Mouse (Mus musculus) neural tube, embryonic 13.5 days (tissue): ENCODE measurements around the gene Pitpnm1. TPM values are rescaled to one million over a fixed set of nuclear protein-coding genes. Genes with fewer than 3 reads are reported as not detected.

ENCODE experiments used
- ATAC-seq: fragments of 200-750 bp; cut with Nextera tagmentation; 2 replicates; pipeline ENCODE4 v1.8.0; 2017; ENCODE audit warnings: low read depth, mild to moderate bottlenecking, moderate TSS enrichment, moderate library complexity
- H3K27ac ChIP-seq: fragments of 300-500 bp; sonication (generic); replicated peaks from 2 replicates; pipeline ENCODE4 v1.5.1; 2015; ENCODE audit warnings: moderate library complexity, mild to moderate bottlenecking, inconsistent platforms
- H3K27me3 ChIP-seq: fragments of 300-500 bp; sonication (generic); 2 replicates; pipeline ENCODE4 v1.6.1; 2015; ENCODE audit warnings: mild to moderate bottlenecking, inconsistent platforms
- H3K36me3 ChIP-seq: fragments of 300-500 bp; sonication (generic); 2 replicates; pipeline ENCODE4 v1.6.1; 2015; ENCODE audit warnings: mild to moderate bottlenecking, inconsistent platforms
- H3K4me1 ChIP-seq: fragments of 300-500 bp; sonication (generic); replicated peaks from 2 replicates; pipeline ENCODE4 v1.6.1; 2015; ENCODE audit warnings: inconsistent platforms
- H3K4me2 ChIP-seq: fragments of 300-500 bp; sonication (generic); 2 replicates; pipeline ENCODE4 v1.6.1; 2015; ENCODE audit warnings: inconsistent platforms, mild to moderate bottlenecking, moderate library complexity
- H3K4me3 ChIP-seq: fragments of 300-500 bp; sonication (generic); 2 replicates; pipeline ENCODE4 v1.5.1; 2015; ENCODE audit warnings: mild to moderate bottlenecking, inconsistent platforms
- H3K9ac ChIP-seq: fragments of 300-500 bp; sonication (generic); 2 replicates; pipeline ENCODE4 v1.6.1; 2015; ENCODE audit warnings: moderate library complexity, mild to moderate bottlenecking, inconsistent platforms
- H3K9me3 ChIP-seq: fragments of 300-500 bp; sonication (generic); 2 replicates; pipeline ENCODE4 v1.6.1; 2016; ENCODE audit warnings: inconsistent platforms
- WGBS: fragments of 180-500 bp; shearing (Covaris S2); methylation state at CpG from one replicate; pipeline ENCODE4 v1.1.7; 2015; 5-methylcytosine and 5-hydroxymethylcytosine counted together
- polyA plus RNA-seq: library from polyadenylated mRNA; unstranded; fragments of >200 nt; fragmentation: Nextera tagmentation; extraction: Ambion mirVana; gene quantifications from 2 replicates; pipeline ENCODE4 v1.2.1, GENCODE M21; 2015

Gene Pitpnm1
- polyA plus RNA-seq, 1 experiment from 2014 or later: 37.8 TPM

DNA sequence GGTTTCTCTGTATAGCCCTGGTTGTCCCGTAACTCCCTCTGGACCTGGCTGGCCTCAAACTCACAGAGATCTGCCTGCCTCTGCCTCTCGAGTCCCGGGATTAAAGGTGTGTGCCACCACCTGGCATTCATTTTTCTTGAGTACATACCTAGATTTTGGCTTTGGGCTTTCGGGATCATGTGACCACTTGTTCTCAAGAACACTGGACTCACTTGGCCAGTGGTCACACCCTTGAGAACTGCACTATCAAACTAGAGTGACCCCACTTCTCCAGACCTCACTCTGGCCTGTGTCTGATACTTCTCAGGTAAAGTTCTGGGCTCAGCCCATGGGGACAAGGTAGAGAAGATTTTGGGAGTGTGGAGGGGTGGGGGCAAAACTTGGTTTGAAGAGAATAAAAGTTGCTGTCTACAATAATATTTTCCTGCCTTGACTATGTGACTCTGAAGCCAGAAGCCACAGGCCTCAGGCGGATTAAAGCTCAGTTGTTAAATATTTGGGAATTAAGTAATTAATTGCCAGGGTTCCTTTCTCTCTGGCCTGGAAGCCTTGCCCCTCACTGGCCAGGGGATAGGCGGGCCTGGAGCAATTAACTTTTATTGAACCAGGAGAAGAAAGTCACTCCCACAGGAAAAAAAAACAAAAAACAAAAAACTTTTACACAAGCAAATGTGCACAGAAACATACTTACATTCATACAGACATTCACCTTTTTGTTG is 26.9 kb upstream of the Pitpnm1 start:
- ATAC-seq: no peak
- H3K4me2 ChIP-seq: no peak overlapping the region
- H3K9me3 ChIP-seq: no peaks in the 10 kb centered on the region
- no peaks in the 10 kb centered on the region for H3K4me1 ChIP-seq
- H3K27me3 ChIP-seq: no peaks in the 10 kb centered on the region
- H3K9ac ChIP-seq: no peak overlapping the region
- H3K27ac ChIP-seq: no peak overlapping the region
- no peaks in the 10 kb centered on the region for H3K36me3 ChIP-seq
- 70% methylated on average over 6 of the region's 6 CpGs for WGBS
- no peak overlapping the region for H3K4me3 ChIP-seq

- 95% methylated on average over 1 of the region's 1 CpGs for WGBS
- no peak overlapping the region for H3K4me2 ChIP-seq
- ATAC-seq: no peak
- no peak overlapping the region for H3K4me3 ChIP-seq
- H3K9me3 ChIP-seq: no peaks in the 10 kb centered on the region
- H3K9ac ChIP-seq: no peak overlapping the region
- H3K27ac ChIP-seq: no peak overlapping the region
- no peaks in the 10 kb centered on the region for H3K27me3 ChIP-seq
- no peaks in the 10 kb centered on the region for H3K4me1 ChIP-seq
- H3K36me3 ChIP-seq: no peaks in the 10 kb centered on the region
Measured at GRCm38 (mm10) chr19:4075531-4075930, 24.3 kb upstream of the Pitpnm1 start.

DNA sequence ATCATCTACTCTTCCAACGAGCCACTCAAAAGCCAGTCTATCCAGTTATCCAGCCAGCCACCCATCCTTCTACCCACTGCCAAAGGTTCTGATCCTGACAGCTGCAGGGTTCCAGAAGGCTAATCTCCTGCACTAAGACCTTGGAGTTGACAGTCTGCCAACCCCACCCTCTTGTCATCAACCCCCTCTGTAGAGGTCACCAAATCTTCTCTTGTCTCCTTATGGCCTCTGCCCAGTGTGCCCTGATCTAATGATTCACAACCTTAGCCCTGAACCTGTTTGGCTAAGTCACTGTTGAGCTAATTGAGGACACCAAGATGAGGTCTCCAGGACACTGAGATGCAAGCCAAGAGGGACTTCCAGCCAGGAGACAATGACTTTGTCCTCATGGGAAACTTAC is 20.2 kb upstream of the Pitpnm1 start:
- no peak overlapping the region for H3K9ac ChIP-seq
- 89% methylated on average over 1 of the region's 1 CpGs for WGBS
- H3K36me3 ChIP-seq: no peaks in the 10 kb centered on the region
- ATAC-seq: no peak
- H3K9me3 ChIP-seq: no peaks in the 10 kb centered on the region
- H3K27ac ChIP-seq: no peak overlapping the region
- H3K4me2 ChIP-seq: no peak overlapping the region
- no peak overlapping the region for H3K4me3 ChIP-seq
- H3K27me3 ChIP-seq: no peaks in the 10 kb centered on the region
- no peaks in the 10 kb centered on the region for H3K4me1 ChIP-seq

DNA sequence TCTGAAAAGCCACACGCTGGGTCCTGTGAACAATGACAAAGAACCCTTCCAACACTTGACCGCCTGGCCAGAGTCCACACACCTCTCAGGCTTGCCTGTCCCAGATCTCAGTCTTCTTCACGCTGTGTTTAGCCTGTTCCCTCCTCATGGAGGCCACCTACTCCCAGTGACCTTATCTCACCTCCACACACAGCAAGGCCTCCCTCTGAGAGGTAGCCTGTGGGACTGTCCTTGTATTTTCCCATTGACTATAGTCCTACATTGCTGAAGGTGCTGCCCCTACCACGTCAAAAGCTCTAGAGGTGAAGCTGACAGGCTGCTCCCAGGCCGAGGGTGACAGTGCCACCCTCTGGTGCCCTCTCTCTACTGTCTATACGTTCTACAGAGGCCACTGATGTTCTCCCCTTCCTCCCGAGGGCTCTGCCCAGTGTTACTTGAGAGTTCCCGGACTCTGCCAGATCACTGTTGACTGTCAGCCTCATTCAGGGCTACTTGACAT is 19.2 kb upstream of the Pitpnm1 start:
- no peak for ATAC-seq
- Histone ChIP-seq H3K9me3 (no peaks in the 10 kb centered on the region), H3K4me2 (no peak overlapping the region)

DNA sequence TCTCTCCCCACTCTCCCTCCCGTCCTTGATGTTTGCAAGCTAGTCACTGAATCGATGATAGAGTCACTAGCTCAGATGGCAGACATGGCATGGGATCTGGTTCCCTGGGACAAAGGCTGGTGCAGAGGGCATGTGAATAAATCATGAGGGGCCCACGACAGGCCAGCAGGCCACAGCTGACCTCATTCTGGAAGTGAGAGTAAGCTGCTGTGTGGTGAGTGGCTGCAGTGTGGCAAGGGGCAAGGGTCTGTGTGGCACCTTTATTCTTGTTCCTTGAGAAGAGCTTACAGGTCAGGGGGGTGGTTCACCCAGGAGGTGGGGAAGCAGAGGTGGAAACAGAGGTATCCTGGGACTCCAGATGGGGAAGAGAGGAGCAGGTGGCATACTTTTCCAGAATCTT is 18.4 kb upstream of the Pitpnm1 start, which contains the start of gene Cabp2:
Gene Cabp2 (plus strand): TSS at position 185 of the 400 bp plus-strand sequence.
- Histone ChIP-seq H3K4me2 (no peak within 1 kb of the TSS), H3K9me3 (no peaks in the 10 kb centered on the region), H3K4me1 (no peaks in the 10 kb centered on the region), H3K4me3 (no peak within 1 kb of the TSS), H3K9ac (no peak within 1 kb of the TSS), H3K36me3 (no peaks in the 10 kb centered on the region), H3K27me3 (no peaks in the 10 kb centered on the region; the same call in 1 of the 2 replicates), H3K27ac (no peak within 1 kb of the TSS)
- 53% methylated on average over 3 of the region's 3 CpGs for WGBS
- ATAC-seq: no peak

More for the DNA sequence above, 19.2 kb upstream of the Pitpnm1 start:
- no peaks in the 10 kb centered on the region for H3K4me1 ChIP-seq
- no peaks in the 10 kb centered on the region; the same call in 1 of the 2 replicates for H3K27me3 ChIP-seq
- H3K27ac ChIP-seq: no peak overlapping the region
- H3K36me3 ChIP-seq: no peaks in the 10 kb centered on the region
- no peak overlapping the region for H3K4me3 ChIP-seq
- 68% methylated on average over 8 of the region's 8 CpGs for WGBS
- H3K9ac ChIP-seq: no peak overlapping the region

DNA sequence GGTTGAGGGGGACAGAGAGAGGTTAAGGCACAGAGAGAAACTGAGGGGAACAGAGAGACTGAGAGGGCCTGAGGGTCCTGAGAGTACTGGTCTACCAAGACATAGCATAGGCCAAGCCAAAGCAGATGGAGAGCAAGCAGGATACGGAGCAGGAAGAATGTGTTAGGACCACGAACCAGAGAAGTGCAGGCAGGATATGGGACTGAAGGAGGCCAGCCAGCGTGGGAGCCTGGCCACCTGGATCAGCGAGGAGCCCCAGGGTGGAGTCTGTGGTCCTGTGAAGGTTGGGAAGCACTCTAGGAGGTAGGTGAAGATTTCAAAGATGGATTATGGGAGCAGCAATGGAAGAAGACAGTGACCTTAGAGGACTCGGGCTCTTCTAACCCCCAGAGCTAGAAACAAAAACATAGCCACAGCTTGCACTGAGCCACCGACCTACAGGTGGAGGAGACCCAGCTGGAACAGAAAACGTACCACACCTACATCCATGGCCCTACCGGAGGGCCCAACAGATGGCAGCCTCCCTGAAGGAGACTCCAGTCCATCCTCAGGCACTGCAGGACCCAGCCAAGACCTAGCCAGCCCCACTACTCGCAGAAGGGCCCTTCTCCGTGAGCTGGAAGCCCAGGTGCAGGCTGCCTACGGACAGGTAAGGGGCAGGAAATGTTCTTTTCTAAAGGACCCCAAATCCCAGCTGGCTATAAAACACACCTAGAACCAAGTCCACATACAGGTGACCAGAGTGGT is 17.4 kb upstream of the Pitpnm1 start:
- H3K9me3 ChIP-seq: no peaks in the 10 kb centered on the region
- 81% methylated on average over 11 of the region's 11 CpGs for WGBS
- no peak for ATAC-seq
- no peak overlapping the region for H3K9ac ChIP-seq
- no peaks in the 10 kb centered on the region for H3K4me1 ChIP-seq
- no peak overlapping the region for H3K4me2 ChIP-seq
- no peaks in the 10 kb centered on the region; the same call in none of the 2 replicates for H3K27me3 ChIP-seq
- H3K4me3 ChIP-seq: no peak overlapping the region
- H3K36me3 ChIP-seq: no peaks in the 10 kb centered on the region
- no peak overlapping the region for H3K27ac ChIP-seq

- H3K4me1 ChIP-seq: no peaks in the 10 kb centered on the region
- no peak overlapping the region for H3K4me2 ChIP-seq
- H3K36me3 ChIP-seq: no peaks in the 10 kb centered on the region
- 85% methylated on average over 7 of the region's 7 CpGs for WGBS
- H3K27me3 ChIP-seq: no peaks in the 10 kb centered on the region; the same call in none of the 2 replicates
- H3K9ac ChIP-seq: no peak overlapping the region
- H3K9me3 ChIP-seq: no peaks in the 10 kb centered on the region
- no peak overlapping the region for H3K4me3 ChIP-seq
- H3K27ac ChIP-seq: no peak overlapping the region
- no peak for ATAC-seq
Measured at GRCm38 (mm10) chr19:4083316-4083715, 16.5 kb upstream of the Pitpnm1 start.

- WGBS: 34% methylated on average over 8 of the region's 8 CpGs
Measured at GRCm38 (mm10) chr19:4083826-4084225, 16.0 kb upstream of the Pitpnm1 start.

DNA sequence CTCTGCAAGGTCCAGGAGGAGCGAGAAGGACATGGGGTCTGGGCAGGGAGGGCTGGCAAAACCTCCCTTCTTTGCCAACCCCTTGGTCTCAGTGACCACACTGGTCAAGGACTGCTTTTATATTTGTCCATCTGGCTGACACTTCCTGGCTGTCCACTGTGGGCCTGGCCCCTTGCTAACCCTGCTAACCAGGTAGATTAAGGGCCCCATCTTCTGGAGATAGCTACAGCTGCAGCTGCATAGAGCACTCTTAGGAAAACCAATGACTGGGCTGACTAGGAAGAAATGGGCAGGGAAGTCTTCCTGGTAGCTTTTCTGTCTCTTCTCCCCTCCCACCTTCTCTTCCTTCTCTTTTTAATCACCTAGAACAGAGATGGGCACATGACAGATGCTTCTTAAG is 14.8 kb upstream of the Pitpnm1 start:
- Histone ChIP-seq H3K27ac (no peak overlapping the region), H3K4me1 (no peaks in the 10 kb centered on the region), H3K4me2 (no peak overlapping the region), H3K4me3 (no peak overlapping the region), H3K27me3 (no peaks in the 10 kb centered on the region; the same call in none of the 2 replicates), H3K9me3 (no peaks in the 10 kb centered on the region), H3K36me3 (no peaks in the 10 kb centered on the region), H3K9ac (no peak overlapping the region)
- WGBS: 75% methylated on average over 1 of the region's 1 CpGs
- ATAC-seq: no peak

More at GRCm38 (mm10) chr19:4083826-4084225, 16.0 kb upstream of the Pitpnm1 start:
- Histone ChIP-seq H3K4me1 (no peaks in the 10 kb centered on the region), H3K27me3 (no peaks in the 10 kb centered on the region; the same call in none of the 2 replicates), H3K27ac (no peak overlapping the region), H3K9me3 (no peaks in the 10 kb centered on the region), H3K4me2 (no peak overlapping the region), H3K4me3 (no peak overlapping the region), H3K9ac (no peak overlapping the region), H3K36me3 (no peaks in the 10 kb centered on the region)
- no peak for ATAC-seq

DNA sequence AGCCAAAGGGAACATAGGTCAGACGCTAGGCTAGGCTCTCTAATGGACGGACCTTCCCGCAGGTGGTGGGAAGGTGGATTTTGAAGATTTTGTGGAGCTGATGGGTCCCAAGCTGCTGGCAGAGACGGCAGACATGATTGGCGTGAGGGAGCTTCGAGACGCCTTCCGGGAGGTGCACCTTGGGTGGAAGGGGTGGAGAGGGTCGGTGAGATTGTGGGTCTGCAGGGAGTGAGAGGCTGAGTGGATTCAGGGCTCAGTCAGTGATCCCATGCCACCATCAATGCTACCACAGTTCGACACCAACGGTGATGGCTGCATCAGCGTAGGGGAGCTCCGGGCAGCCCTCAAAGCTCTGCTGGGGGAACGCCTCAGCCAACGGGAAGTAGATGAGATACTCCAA is 13.6 kb upstream of the Pitpnm1 start:
- Histone ChIP-seq H3K4me1 (no peaks in the 10 kb centered on the region), H3K4me3 (no peak overlapping the region), H3K27me3 (no peaks in the 10 kb centered on the region; the same call in none of the 2 replicates), H3K9me3 (no peaks in the 10 kb centered on the region), H3K9ac (no peak overlapping the region), H3K36me3 (no peaks in the 10 kb centered on the region), H3K4me2 (no peak overlapping the region), H3K27ac (no peak overlapping the region)
- ATAC-seq: no peak
- 90% methylated on average over 15 of the region's 15 CpGs for WGBS

GRCm38 (mm10) chr19:4087090-4087489 is 12.7 kb upstream of the Pitpnm1 start:
- H3K4me1 ChIP-seq: no peaks in the 10 kb centered on the region
- H3K9me3 ChIP-seq: no peaks in the 10 kb centered on the region
- H3K9ac ChIP-seq: no peak overlapping the region
- no peaks in the 10 kb centered on the region for H3K36me3 ChIP-seq
- ATAC-seq: no peak
- 86% methylated on average over 5 of the region's 5 CpGs for WGBS
- no peak overlapping the region for H3K4me2 ChIP-seq
- H3K27ac ChIP-seq: no peak overlapping the region
- no peaks in the 10 kb centered on the region; the same call in none of the 2 replicates for H3K27me3 ChIP-seq
- no peak overlapping the region for H3K4me3 ChIP-seq

GRCm38 (mm10) chr19:4088146-4088545 is 11.7 kb upstream of the Pitpnm1 start:
- Histone ChIP-seq H3K27ac (no peak overlapping the region), H3K4me3 (no peak overlapping the region), H3K4me2 (no peak overlapping the region), H3K4me1 (no peaks in the 10 kb centered on the region), H3K27me3 (no peaks in the 10 kb centered on the region; the same call in none of the 2 replicates), H3K36me3 (no peaks in the 10 kb centered on the region), H3K9me3 (no peaks in the 10 kb centered on the region), H3K9ac (no peak overlapping the region)
- no peak for ATAC-seq
- WGBS: 54% methylated on average over 5 of the region's 5 CpGs
